Mouse (Mus musculus) gastrocnemius, postnatal 14 days (tissue): ENCODE data around the gene Rev3l. TPM values are rescaled to one million over a fixed set of nuclear protein-coding genes. Genes with fewer than 3 reads are reported as not detected.
A peak's percentile ranks its signal among the peaks of the same experiment; 100 is the strongest.

Source experiments
- DNase-seq: peaks from one replicate; pipeline ENCODE4 v3.0.0; 2021; ENCODE audit warnings: mixed read lengths
- intact Hi-C: fragments of 180-260 bp; cut with DNase I; formaldehyde crosslinking; loops from one replicate; pipeline ENCODE4 v1.15.1; 2025; ENCODE audit warnings: low total_unique reads
- long read RNA-seq, 2 experiments: library from polyadenylated mRNA; stranded (forward); transcript quantifications; one replicate each; pipeline ENCODE4 v2.0.0; 2021
- total RNA-seq, 2 experiments: library from RNA; stranded (reverse); gene quantifications; 2 replicates each; pipeline ENCODE4 v1.2.3; 2021

Gene Rev3l
- 10 to 100 TPM; 36.3 to 40.9 TPM for total RNA-seq
- long read RNA-seq, experiment 1, partial matches to known transcripts, result 6 of 6 reads
- long read RNA-seq, experiment 1, other reads (novel, unspliced or antisense), result 0 of 6 reads
- long read RNA-seq, experiment 2, partial matches to known transcripts, result 2 of 3 reads
- long read RNA-seq, experiment 2, other reads (novel, unspliced or antisense), result 1 of 3 reads

DNA sequence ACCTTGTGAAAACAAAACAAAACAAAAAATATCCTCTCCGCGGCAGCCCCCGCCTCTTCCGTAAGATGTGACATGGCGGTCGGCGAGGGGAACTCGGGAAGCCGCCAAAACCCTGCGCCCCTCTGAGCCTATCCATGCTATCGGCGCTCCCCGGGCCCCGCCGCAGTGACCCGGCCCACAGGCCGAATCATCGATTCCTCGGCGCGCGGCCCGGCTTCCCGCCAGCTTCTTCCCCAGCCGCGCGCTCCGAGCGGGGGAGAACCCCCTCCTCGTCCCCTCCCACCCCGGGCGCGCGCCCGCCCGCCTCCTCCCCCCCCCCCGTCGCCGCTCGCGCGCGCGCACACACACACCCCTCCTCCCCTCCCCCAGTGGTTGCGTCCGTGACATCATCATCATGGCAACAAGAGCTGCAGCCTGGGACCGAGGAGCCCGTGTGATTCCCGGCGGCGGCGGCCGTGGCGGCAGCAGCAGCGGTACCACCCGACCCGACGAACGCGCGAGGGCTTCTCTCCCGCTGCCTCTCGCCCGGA is at the start of gene Rev3l:
Rev3l (plus strand) TSS at position 383 of the 530 bp plus-strand sequence.
- DNase-seq, result peak; percentile 94
- intact Hi-C loops, result no loop called here

DNA sequence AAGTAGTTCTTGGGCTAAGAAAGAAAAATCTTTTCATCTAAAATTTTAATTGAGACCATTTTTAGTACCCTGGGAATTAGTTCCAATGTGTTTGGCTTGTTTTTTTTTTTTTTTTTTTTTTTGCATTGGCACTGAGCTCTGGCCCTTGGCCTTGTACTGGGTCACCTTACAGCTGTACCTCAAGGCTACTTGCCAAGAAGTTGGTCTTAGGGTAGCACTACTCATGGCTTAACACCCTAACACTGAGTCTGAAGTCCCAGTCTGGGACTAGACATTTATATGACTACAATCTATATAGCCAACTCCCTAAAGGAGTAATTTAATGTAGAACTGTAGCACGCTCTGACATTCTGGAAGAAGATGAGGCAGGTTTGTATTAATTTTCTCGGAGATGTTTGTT is 49.4 kb upstream of the Rev3l start:
- no peak for DNase-seq

DNA sequence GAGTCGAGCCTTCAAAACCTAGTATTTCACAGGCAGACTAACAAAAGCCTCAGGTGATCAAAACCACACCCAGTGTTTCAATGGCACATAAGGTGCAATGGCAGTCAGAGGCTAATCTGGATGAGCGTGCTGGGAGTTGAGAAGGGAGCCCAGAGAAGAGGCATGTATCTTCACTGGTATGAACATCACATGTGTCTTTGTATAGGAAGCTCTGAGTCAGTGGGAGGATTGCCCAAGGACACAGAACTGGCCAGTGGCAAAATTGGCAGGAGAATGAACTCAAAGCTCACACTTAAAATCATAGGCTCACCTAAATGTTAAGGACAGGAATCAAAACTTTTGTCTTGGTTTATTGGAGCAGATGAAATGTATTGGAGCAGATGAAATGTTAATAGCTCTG is 48.4 kb upstream of the Rev3l start:
- no peak for DNase-seq
- intact Hi-C loops, result no loop called here

More for the DNA sequence above, 49.4 kb upstream of the Rev3l start:
- intact Hi-C loops, result no loop called here

DNA sequence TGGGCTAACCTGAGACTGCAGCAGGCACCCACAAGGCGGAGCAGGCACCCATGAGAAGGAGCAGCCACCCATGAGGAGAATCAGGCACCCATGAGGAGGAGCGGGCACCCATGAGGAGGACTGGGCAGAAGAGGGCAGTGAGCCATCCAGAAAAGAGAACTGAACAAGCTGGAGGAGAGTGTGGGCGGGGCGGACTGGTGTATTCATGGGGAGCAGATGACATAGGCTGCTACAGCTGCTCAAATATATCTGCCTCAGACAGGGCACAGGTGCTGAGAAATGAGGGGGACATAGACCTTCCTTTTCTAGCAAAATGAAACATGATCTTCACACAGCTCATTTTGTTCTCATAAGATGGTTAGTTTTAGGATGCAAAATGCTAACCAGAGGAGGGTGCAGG is 45.1 kb upstream of the Rev3l start:
- DNase-seq, result no peak
- intact Hi-C loops, result no loop called here

DNA sequence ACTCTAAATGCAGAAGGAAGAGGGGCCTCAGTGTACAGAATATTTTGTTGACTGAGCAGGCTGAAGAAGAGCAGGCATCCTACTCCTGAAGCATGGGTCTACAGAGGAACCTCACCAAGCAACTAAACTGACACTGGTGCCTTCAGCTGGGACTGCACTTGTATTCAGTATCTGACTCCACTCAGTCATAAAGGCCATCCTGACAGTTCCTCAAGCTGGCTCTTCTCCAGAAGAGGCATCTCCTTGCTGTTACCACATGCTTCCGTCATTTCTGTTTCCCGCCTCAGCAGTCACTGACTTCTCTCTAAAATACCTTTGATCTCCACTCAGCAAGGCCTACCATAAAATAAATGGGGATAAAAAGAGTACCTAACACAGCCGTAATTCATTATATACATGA is 44.1 kb upstream of the Rev3l start:
- intact Hi-C loops, result no loop called here
- no peak for DNase-seq

DNA sequence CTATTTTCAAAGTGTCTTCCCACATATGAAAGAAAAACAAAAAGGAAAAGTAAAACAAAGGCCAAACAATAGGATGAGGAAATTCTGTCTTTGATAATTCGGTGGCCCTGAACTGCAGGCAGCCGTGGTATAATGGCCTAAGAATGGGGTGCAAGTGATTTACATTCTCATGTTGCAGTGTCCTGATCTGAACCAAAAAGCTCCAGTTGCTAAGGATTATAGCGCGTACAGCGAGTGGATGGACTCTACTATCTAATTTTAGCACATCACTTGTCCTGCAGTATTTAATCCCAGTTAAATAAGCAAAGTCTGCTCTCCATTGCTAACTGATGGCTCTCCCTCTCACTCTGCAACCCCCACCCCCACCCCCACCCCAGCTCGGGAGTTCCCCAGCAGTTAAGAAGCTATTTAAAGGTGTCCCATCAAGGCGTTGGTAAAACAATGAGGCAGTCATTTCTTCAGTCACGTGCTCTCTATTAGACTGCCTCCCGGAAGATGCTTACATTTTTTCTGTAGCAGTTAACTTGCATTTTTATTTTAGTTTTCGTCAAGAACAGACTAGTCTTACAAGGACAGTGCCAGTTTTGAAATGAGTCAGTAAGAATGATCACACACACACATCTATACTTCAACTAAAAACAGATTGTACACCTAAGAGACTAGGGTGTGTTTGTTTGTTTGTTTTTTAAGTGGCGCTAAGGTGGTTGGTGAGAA is 40.4 kb upstream of the Rev3l start:
- DNase-seq, result no peak
- intact Hi-C loops, result no loop called here

DNA sequence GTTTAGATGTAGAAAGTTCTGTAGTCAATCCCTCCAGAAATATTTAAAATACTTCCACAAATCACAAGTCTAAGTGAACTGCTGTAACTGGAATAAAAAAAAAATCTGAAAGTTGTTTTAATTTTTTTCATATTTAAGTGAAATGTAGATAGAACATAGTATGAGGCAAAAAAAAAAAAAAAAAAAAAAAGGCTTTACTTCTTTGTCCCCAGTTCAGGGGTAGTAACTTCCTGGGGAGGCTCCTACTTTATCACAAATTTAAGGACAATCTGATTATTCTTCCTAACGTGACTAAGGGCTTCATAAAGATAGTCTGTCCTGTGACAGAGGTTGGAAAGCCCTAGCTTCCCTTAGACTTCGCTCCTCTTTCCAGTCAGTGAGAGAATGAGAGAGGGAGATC is 39.8 kb upstream of the Rev3l start:
- no peak for DNase-seq
- intact Hi-C loops, result no loop called here

DNA sequence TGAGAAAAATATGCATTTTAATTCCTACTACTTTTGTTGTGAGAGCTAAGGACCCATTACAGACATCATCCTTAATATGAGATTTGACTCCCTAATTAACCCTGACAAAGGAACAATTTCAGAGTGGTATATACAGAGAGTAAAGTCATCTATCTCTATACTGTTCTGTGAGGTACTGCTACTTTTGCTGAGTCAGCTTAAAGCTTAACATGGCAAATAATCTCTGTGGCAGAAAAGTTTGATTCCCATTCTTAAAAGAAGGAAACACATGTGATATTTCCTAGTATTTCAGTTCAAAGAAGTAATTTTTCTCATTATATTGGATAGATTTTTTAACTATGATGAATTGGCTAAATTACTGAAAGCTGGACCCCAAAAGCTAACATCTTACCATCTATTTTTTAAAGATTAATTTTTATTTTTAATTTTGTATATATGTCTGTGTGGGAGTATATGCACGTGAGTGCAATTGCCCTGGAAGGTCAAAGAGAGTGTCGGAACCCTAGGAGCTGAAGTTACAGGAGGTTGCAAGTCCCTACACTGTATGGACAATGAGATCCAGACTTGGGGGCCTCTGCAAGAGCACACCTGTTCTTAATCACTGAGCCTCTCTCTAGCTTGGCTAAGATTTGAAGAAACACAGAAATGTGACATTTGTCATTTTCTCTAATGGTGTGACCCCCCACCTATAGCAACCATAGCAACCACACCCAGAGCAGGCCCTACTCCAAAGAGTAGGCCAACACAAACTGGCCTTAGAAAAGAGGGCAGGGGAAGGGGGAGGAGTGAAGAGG is 24.0 kb upstream of the Rev3l start:
- no peak for DNase-seq
- intact Hi-C loops, result no loop called here

DNA sequence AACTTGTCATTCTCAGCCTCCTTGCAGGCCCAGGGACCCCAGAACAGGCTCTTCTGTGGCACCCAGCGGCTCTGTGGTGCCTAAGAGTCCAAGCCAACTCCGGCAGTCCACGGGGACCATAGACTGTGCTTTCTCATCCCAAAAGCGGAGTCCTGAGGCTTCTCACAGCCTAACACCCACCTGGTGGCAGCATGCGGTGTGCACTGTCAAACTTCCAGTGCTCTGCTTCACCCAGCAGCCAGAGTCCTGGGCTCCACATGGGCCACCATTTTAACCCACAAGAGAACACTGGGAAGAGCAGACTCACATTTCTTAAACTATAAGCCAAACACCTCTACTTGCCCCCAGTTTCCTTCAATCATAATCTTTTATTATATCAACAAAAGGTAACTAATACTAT is 15.0 kb upstream of the Rev3l start:
- intact Hi-C loops, result no loop called here
- DNase-seq, result no peak

DNA sequence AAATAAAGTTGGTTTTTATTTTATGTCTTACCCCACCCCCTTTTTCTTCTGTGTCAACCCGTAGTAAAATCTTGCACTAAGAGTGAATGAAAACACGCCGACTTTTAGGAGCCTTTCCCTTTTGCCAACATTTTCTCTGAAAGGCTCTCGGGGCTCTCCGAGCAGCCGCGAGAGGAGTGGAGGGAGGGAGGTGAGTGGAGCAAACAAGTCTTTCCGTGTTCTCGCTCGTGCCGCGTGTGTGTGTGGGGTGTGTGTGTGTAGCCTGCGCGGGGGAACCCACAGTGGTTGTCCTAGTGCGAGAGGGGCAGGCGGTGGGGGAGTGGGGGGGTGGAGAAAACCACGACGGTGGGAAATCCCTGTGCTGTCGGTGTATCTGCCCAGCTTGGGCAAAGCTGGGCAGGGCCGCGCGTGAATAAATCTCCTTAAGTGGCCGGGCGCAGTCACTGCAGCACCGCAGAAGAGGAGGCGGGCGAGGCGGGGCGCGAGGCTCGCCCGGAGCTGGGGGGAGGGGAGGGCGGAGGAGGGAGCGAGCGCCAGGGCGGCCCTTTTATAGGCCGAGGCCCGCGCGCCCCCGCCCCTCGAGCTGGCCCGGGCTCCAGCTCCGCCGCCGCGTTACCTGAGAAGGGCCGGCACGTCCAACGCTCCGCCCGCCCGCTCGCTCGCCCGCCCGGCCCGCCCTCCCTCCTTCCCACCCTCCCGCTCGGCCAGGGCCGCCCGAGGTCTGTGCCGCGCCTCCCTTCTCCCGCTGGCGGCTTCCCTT is 762 bp upstream of the Rev3l start:
- intact Hi-C loops, result no loop called here
- peak; percentile 96 for DNase-seq

DNA sequence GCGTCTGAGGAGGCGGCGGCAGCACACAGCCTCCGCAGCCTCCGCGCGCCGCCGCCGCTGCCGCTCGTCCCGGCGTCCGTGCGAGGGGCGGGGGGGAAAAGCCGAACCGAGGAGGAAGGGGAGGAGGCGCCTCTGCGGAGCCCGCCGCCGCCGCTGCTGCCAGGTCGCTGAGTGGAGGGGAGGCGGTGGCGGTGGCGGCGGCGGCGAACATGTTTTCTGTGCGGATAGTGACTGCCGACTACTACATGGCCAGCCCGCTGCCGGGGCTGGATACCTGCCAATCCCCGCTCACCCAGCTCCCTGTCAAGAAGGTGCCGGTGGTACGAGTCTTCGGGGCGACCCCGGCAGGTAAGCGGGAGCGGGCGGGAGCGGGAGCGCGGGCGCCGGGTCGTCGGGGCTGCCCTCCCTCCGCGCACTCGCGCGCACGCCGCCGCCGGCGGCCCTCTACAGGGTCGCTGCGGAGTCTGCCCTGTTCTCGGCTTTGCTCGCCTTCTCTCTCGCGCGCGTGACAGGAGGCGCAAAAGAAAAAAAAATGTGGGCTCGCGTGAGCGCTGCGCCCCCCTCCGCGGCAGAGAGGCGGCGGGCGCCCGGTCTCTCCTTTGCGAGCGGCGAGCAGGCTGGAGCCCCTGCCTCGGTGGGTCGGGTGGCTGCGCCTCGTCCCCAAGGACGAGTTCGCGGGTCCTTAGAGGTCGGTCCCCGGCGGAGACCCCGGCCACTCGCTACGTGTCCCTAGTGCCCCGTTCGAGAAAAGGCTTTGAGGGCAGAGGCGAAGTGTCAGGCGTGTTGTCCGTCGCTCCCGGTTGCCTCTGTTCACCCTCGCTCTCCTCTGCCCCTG is 565 bp downstream of the Rev3l start:
- peak; percentile 84 for DNase-seq
- intact Hi-C loops, result no loop called here

DNA sequence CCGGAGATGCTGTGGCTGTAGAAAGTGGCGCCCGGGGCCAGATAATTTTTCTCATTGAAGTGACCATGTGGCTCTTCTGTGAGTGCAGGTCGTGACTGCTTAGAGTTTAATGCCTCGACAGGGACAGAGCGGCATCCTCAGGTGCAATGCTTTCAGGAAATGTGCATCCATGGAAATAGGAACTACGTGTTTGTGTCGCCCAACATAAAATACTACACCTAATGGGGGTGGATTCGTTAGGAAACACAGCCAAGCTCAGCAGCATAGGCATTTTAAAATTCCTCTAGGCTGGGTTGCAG is 1.1 kb downstream of the Rev3l start:
- DNase-seq, result no peak
- intact Hi-C loops, result no loop called here

DNA sequence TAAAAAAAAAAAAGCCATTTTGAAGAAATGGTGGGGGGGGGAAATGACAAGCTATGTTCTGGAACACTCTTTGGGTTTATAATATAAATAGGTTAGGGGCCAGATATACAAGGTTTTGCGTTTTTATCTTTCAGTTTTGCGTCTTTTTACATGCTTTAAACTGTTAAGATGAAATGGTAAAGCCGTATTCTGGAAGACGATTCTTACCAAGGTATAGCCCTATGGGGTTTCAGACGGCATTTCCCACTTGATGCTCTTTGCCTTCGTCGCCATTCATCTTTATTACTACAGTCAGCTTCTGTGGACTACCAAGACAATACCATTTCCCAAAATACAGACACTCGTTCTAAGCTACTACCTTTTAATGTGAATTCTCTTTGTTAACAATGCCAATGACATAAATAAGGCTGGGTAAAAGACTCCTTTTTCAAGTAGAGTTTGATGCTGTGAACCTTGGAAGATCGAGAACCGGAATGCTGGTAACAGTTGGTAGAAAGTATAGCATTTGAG is 1.6 kb downstream of the Rev3l start:
- DNase-seq, result no peak
- intact Hi-C loops, result no loop called here

DNA sequence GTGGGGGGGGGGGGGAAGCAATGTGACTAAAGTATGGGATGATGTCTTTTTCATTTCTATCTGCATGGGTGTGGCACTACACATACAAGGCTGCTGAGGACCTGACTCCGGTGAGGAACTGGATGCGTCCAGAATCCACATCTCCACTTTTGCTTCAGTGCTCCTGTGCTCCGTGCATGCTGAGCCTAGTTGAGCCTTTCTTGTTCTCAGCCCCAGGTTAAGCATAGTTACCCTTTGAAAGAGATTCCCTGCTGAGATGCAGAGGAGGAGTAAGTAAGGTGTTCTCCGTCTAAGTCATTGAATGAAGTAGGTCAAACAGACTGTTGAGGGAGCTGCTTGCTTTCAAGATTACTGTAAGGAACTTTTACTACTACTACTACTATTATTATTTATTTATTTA is 4.3 kb downstream of the Rev3l start:
- intact Hi-C loops, result no loop called here
- no peak for DNase-seq

DNA sequence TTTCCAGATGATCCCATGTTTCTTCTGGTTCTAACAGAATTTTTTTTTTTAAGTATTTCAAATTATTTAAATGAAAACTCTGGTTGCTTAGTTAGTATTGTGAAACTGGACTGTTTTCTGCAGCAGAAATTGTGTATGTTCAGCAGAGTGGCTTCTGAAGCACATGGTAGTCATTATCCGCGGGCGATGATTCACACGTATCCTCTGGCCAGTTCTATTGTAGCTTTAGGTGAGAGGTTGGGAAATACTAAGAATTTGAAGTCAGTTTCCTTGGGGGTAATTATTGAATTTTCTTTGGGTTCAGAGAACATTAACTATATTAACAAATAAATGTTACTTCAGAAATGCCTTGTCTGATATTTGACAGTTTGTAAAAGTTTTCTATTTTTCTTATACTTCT is 10.1 kb downstream of the Rev3l start:
- intact Hi-C loops, result no loop called here
- DNase-seq, result no peak

DNA sequence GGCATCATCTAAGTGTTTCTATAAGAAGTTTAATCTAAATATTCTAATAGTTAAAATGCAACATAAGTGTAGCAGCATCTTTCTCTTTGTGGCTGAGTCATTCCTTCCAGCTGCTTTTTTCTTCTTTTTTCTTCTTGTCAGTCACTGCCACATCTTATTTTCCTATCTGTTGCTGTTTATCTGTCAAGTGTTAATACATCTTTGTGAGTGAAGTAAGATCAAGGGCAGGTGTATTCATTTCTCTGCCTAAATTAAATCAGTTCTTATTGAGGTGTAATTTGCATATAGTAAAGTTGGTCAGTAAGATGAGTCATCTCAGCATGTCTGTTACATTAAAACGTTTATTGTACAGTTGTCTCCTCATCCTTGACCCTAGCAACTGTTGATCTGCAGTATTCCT is 32.8 kb downstream of the Rev3l start:
- intact Hi-C loops, result no loop called here
- DNase-seq, result no peak

DNA sequence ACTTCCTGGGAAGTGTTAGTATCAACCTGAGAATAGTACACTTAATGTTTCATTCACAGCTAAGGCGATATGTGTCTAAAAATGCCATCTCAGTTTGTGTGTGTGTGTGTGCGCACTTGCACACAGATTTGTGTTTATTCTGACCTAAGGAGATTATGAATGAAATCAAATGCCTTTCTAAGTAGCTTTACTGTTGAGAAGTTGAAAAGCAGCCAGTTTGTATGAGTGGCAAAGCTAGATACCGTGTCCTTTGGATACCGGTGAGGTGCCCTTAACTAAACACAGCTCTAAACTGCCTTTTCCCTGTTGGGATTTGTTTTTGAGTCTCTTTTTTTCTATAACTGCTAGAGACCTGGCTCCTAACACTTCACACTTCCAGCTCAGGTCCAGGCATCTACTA is 34.8 kb downstream of the Rev3l start:
- DNase-seq, result no peak
- intact Hi-C loops, result no loop called here

DNA sequence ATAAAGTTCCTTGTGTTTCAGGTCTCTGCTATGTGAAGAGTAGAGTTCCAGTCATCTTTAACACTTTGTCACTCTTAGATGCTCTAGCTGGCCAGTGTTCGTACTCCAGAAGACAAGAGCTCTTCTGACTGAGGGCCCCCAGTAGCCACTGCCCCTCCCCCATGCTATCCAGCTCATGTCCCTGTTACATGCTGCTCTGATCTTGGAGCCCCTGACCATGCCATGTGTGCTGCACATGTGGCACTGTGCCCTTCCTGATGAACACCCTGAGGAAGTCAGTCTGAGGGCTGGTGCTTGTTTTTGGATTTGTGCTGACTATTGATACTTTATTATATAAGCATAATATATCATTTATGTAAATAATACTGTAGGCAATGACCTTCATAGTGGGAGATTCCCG is 40.3 kb downstream of the Rev3l start:
- intact Hi-C loops, result no loop called here
- DNase-seq, result no peak
